Mouse (Mus musculus) testis, adult 10 weeks (tissue): Measurements from ENCODE around the gene Tmem17. TPM values are rescaled to one million over a fixed set of nuclear protein-coding genes. Genes with fewer than 3 reads are reported as not detected.

Source experiments
- polyA plus RNA-seq: library from polyadenylated mRNA; stranded (reverse); fragments of 350-450 nt; fragmentation: Illumina TruSeq; extraction: RNeasy Lipid Tissue Mini Kit (QIAGEN cat#74804); gene quantifications from one replicate; pipeline ENCODE4 v1.2.3, GENCODE M21; 2014; ENCODE audit warnings: low read depth, low replicate concordance

The Tmem17 gene
- 4.5 TPM for polyA plus RNA-seq

GRCm38 (mm10) chr11:22512038-22513001, at the start of gene Tmem17:
Gene Tmem17, plus strand, starts transcription at chr11:22512088.

Other genes with a start within 250 kb of the Tmem17 start
- 90.3 TPM for gene Ehbp1, start 169.8 kb upstream of the Tmem17 start, polyA plus RNA-seq